Mouse (Mus musculus): Measurements from ENCODE around the gene AL731706.2. TPM values are rescaled to one million over a fixed set of nuclear protein-coding genes. Genes with fewer than 3 reads are reported as not detected.

AL731706.2 gene
- polyA plus RNA-seq, 1 experiment from 2014 or later: 32.0 TPM

DNA sequence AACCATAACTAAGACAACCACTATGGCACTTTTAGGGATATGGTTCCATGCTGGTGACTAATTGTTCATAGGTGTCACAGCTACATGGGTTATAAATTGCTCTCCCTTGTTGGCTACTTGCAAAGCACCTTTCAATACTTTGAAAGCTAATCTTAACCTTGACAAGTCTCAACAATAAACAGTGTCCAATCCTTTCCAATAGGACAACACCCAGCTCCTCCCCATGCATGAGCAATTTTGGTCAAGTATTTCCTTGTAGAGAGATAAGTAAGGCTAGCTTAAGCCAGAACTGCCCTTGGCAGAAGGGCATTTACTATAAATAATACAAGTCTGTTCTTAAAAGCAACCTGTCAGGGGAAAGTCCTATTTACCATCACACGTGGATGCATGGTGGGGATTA lies 47.5 kb downstream of the AL731706.2 start:
- WGBS: 66% methylated on average over 1 of the region's 1 CpGs
- Histone ChIP-seq H3K4me3 (ENCODE audit: low read length) (no peak overlapping the region), H3K4me1 (ENCODE audit: control insufficient read depth, insufficient read depth, low read depth, low read length) (no peaks in the 10 kb centered on the region), H3K9me3 (ENCODE audit: control insufficient read depth, low read length) (no peaks in the 10 kb centered on the region), H3K27me3 (replicated peaks; ENCODE audit: control insufficient read depth, insufficient read depth, low read length) (no peaks in the 10 kb centered on the region), H3K9ac (ENCODE audit: low read depth, low read length) (no peak overlapping the region), H3K27ac (ENCODE audit: low read depth, low read length) (no peak overlapping the region), H3K36me3 (ENCODE audit: control insufficient read depth, insufficient read depth, low read length) (no peaks in the 10 kb centered on the region), H3K4me2 (ENCODE audit: low read length) (no peak overlapping the region)
- no peak for ATAC-seq

DNA sequence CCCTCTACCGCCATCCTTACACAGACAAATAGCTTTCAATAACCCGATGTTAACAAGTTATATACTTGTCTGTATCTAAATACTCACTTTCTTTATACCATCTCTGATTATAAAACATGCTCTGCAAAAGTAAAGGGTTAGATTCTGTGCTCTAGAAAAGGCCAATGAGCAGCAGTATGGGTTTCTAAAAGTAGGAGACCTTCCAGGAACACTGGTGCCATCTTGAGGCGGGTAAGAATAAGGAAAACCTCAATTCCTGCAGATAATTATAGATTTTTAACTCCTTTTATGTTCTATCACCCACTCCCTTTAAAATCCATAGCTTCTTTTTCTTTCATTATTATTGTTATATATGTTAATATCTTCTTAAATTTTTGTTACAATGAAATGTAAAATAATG lies 49.6 kb downstream of the AL731706.2 start:
- Histone ChIP-seq H3K4me1 (ENCODE audit: control insufficient read depth, insufficient read depth, low read depth, low read length) (no peaks in the 10 kb centered on the region), H3K27me3 (replicated peaks; ENCODE audit: control insufficient read depth, insufficient read depth, low read length) (no peaks in the 10 kb centered on the region), H3K9ac (ENCODE audit: low read depth, low read length) (no peak overlapping the region), H3K36me3 (ENCODE audit: control insufficient read depth, insufficient read depth, low read length) (no peaks in the 10 kb centered on the region), H3K9me3 (ENCODE audit: control insufficient read depth, low read length) (no peaks in the 10 kb centered on the region), H3K27ac (ENCODE audit: low read depth, low read length) (no peak overlapping the region), H3K4me3 (ENCODE audit: low read length) (no peak overlapping the region), H3K4me2 (ENCODE audit: low read length) (no peak overlapping the region)
- no peak for ATAC-seq
- WGBS: 69% methylated on average over 3 of the region's 3 CpGs

Other genes with a start within 250 kb of the AL731706.2 start
- gene Snap25, start 172.2 kb downstream of the AL731706.2 start, polyA plus RNA-seq (2015; fragmentation: Nextera tagmentation; extraction: Ambion mirVana): 326 and 328 TPM in 2 replicates
- gene Slx4ip, start 5.5 kb upstream of the AL731706.2 start, polyA plus RNA-seq (2015; fragmentation: Nextera tagmentation; extraction: Ambion mirVana): 10.6 and 12.7 TPM in 2 replicates
- gene AL731706.1, start 5.7 kb upstream of the AL731706.2 start, polyA plus RNA-seq (2015; fragmentation: Nextera tagmentation; extraction: Ambion mirVana): 20.1 and 23.9 TPM in 2 replicates
- 12.8 and 14.4 TPM in 2 replicates for gene Mkks, start 5.7 kb upstream of the AL731706.2 start, polyA plus RNA-seq (2015; fragmentation: Nextera tagmentation; extraction: Ambion mirVana)
- gene Jag1, start 231.0 kb upstream of the AL731706.2 start, polyA plus RNA-seq (2015; fragmentation: Nextera tagmentation; extraction: Ambion mirVana): 5.1 and 9.2 TPM in 2 replicates

Measured in hindbrain, embryonic 16.5 days (tissue).